Mouse (Mus musculus) heart, embryonic 11.5 days (tissue): ENCODE results near the gene Actr3. TPM values are rescaled to one million over a fixed set of nuclear protein-coding genes. Genes with fewer than 3 reads are reported as not detected.

ENCODE experiments used
- ATAC-seq: fragments of 200-750 bp; cut with Nextera tagmentation; replicated peaks from 2 replicates; pipeline ENCODE4 v1.8.0; 2017; ENCODE audit warnings: moderate library complexity; ENCODE audit not compliant: insufficient number of reproducible peaks, low FRiP score, low TSS enrichment
- H3K27ac ChIP-seq: fragments of 300-500 bp; sonication (generic); 2 replicates; pipeline ENCODE4 v1.5.1; 2014; ENCODE audit warnings: mild to moderate bottlenecking, low read depth, low read length
- H3K27me3 ChIP-seq: fragments of 300-500 bp; sonication (generic); 2 replicates; pipeline ENCODE4 v1.6.1; 2014; ENCODE audit warnings: mild to moderate bottlenecking, low read length, mixed read lengths; ENCODE audit not compliant: control insufficient read depth, insufficient read depth
- H3K36me3 ChIP-seq: fragments of 300-500 bp; sonication (generic); 2 replicates; pipeline ENCODE4 v1.6.1; 2014; ENCODE audit warnings: mild to moderate bottlenecking, low read length, moderate library complexity, mixed read lengths; ENCODE audit not compliant: control insufficient read depth, insufficient read depth
- H3K4me1 ChIP-seq: fragments of 300-500 bp; sonication (generic); 2 replicates; pipeline ENCODE4 v1.6.1; 2014; ENCODE audit warnings: low read length; ENCODE audit not compliant: control insufficient read depth, insufficient read depth
- H3K4me2 ChIP-seq: fragments of 300-500 bp; sonication (generic); 2 replicates; pipeline ENCODE4 v1.6.1; 2014; ENCODE audit warnings: mild to moderate bottlenecking, moderate library complexity
- H3K4me3 ChIP-seq: fragments of 300-500 bp; sonication (generic); 2 replicates; pipeline ENCODE4 v1.5.1; 2014; ENCODE audit warnings: low read depth, low read length
- H3K9ac ChIP-seq: fragments of 300-500 bp; sonication (generic); 2 replicates; pipeline ENCODE4 v1.6.1; 2014; ENCODE audit warnings: mild to moderate bottlenecking, low read depth, low read length, moderate library complexity
- H3K9me3 ChIP-seq: fragments of 300-500 bp; sonication (generic); replicated peaks from 2 replicates; pipeline ENCODE4 v1.6.1; 2016; ENCODE audit warnings: low read length; ENCODE audit not compliant: control insufficient read depth
- WGBS: fragments of 180-500 bp; shearing (Covaris S2); extraction: QIAGEN DNeasy Blood & Tissue Kit; methylation state at CpG from one replicate; pipeline ENCODE4 v1.1.7; 2014; ENCODE audit not compliant: insufficient replicate concordance; 5-methylcytosine and 5-hydroxymethylcytosine counted together
- polyA plus RNA-seq: library from polyadenylated mRNA; unstranded; fragments of >200 nt; fragmentation: Nextera tagmentation; extraction: Ambion mirVana; gene quantifications from 2 replicates; pipeline ENCODE4 v1.2.1, GENCODE M21; 2014

Actr3 gene
- polyA plus RNA-seq, 1 experiment from 2014 or later, result 286 TPM

DNA sequence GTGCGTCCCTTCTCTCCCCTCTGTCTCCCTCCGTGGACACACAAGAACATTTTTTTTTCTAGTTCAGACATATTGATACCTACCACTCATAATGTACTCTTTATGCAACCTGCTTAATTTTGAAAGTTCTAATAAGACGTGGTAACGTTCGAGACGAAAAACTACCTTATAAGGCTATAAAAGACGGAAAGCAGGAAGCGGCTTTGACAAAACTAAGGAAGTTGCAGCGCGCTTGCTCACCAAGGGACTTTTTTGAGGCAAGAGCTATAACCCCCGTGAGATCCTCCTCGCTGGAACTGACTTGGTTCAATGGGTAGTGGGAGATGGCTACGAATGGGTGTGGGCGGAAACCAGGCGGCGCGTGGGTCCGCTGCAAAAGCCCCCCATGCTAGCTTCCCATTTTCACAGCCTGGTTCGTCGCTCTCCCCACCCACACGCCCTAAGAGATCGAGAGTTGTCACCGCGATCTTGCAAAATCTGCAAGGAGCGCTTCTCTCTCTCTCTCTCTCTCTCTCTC lies 984 bp downstream of the Actr3 start:
- ATAC-seq, result 0 out of 2 replicates have a peak, but pooled peaks have one; percentile 5
- no peaks in the 10 kb centered on the region for H3K27me3 ChIP-seq
- H3K4me3 ChIP-seq, result peak overlapping the region; percentile 82
- peaks cover 24% of the 10 kb centered on the region for H3K4me1 ChIP-seq
- under 1% methylated on average over 25 of the region's 25 CpGs for WGBS
- peak overlapping the region; percentile 72 for H3K4me2 ChIP-seq
- no peaks in the 10 kb centered on the region for H3K9me3 ChIP-seq
- peak overlapping the region; percentile 96 for H3K9ac ChIP-seq
- H3K27ac ChIP-seq, result peak overlapping the region; percentile 99
- H3K36me3 ChIP-seq, result no peaks in the 10 kb centered on the region

DNA sequence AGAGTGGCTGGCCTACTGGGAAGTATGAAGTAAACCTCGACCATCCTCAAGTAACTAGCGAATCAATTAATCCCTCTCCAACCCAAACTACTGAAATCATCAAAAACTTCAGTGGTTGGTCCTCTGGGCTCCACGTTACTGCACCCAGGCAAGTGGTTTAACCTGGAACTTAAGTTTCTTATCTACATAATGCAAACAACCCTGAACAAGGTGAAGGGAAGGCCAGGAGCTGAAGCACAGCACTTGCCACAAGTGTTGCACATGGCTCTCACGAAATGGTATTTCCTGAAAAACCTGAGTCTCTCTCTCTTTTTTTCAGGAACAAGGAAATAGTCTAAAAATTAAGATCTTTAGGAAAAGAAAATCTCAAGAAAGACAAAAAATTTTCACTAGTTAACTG lies 4.2 kb downstream of the Actr3 start:
- Histone ChIP-seq H3K27me3 (no peaks in the 10 kb centered on the region), H3K4me2 (peak overlapping the region; percentile 46), H3K9ac (0 out of 2 replicates have a peak overlapping the region, but pooled peaks have one; percentile 5), H3K27ac (no peak overlapping the region), H3K9me3 (no peaks in the 10 kb centered on the region), H3K4me3 (no peak overlapping the region), H3K4me1 (peaks cover 32% of the 10 kb centered on the region), H3K36me3 (no peaks in the 10 kb centered on the region)
- ATAC-seq, result no peak
- 54% methylated on average over 4 of the region's 4 CpGs for WGBS

DNA sequence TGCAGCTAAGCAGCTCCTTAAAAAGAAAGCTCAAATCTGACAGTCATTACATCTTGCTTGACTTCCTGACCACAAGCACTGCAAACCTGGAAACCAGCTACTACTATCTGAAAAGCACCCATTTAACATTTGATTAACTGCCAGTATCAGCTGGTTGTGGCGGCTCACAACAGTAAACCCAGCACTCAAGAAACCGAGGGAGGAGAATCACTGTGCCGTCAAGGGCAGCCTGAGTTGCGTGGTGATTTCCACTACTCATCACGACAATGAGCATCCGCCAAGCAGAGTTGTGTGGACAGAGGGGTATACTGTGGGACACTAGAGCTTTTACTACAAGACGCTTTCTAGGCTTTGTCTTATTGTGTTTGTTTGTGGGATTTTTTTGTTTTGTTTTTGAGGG lies 4.8 kb downstream of the Actr3 start:
- no peaks in the 10 kb centered on the region for H3K36me3 ChIP-seq
- no peaks in the 10 kb centered on the region for H3K9me3 ChIP-seq
- H3K4me2 ChIP-seq, result peak overlapping the region; percentile 46
- no peak for ATAC-seq
- no peak overlapping the region for H3K9ac ChIP-seq
- H3K4me1 ChIP-seq, result peaks cover 33% of the 10 kb centered on the region
- H3K4me3 ChIP-seq, result no peak overlapping the region
- H3K27me3 ChIP-seq, result no peaks in the 10 kb centered on the region
- H3K27ac ChIP-seq, result no peak overlapping the region; the same call in 1 of the 2 replicates
- WGBS, result 32% methylated on average over 7 of the region's 7 CpGs

DNA sequence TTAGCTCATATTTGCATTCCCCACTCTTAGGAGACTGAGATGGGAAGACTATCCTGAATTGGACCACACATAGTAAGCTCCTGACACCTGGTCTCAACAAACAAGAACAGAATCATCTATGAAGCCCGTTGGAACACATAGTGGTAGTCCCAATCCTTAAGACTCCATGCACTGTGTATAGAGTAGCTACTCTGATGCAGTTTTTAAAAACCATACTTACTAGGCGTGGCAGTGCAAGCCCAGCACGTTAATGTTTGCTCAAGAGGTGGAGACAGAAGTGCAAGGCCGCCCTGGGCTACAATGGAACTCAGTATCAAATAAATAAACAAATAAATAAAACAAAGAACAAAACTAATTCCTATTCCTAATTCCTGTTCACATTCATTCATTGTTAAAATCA lies 5.5 kb downstream of the Actr3 start:
- ATAC-seq, result no peak
- H3K4me2 ChIP-seq, result no peak overlapping the region
- 81% methylated on average over 4 of the region's 4 CpGs for WGBS
- H3K9me3 ChIP-seq, result no peaks in the 10 kb centered on the region
- H3K27me3 ChIP-seq, result no peaks in the 10 kb centered on the region
- H3K27ac ChIP-seq, result no peak overlapping the region
- H3K9ac ChIP-seq, result no peak overlapping the region
- H3K36me3 ChIP-seq, result no peaks in the 10 kb centered on the region
- H3K4me1 ChIP-seq, result peaks cover 34% of the 10 kb centered on the region
- H3K4me3 ChIP-seq, result no peak overlapping the region

DNA sequence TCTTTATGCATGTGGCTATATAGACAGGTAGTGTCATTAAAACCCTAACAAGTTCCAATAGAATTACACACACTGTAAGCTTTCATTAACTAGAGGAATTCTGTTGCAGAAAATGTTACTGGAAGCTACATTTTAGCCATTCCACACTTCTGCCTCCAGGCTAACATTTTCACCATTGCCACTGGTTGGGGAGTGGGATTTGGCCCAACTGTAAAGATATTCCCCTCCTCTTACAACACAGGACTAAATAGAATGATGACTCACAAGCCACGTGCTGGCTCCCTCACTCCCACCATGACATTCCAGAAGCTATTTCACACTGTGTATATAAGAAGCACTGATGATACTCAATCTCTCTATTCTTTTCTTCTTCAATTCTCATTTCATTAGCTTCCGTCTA lies 7.2 kb downstream of the Actr3 start:
- Histone ChIP-seq H3K9me3 (no peaks in the 10 kb centered on the region), H3K4me3 (no peak overlapping the region), H3K36me3 (no peaks in the 10 kb centered on the region), H3K9ac (no peak overlapping the region), H3K27ac (no peak overlapping the region), H3K4me1 (peaks cover 34% of the 10 kb centered on the region), H3K4me2 (no peak overlapping the region), H3K27me3 (no peaks in the 10 kb centered on the region)
- no peak for ATAC-seq
- 45% methylated on average over 2 of the region's 2 CpGs for WGBS

DNA sequence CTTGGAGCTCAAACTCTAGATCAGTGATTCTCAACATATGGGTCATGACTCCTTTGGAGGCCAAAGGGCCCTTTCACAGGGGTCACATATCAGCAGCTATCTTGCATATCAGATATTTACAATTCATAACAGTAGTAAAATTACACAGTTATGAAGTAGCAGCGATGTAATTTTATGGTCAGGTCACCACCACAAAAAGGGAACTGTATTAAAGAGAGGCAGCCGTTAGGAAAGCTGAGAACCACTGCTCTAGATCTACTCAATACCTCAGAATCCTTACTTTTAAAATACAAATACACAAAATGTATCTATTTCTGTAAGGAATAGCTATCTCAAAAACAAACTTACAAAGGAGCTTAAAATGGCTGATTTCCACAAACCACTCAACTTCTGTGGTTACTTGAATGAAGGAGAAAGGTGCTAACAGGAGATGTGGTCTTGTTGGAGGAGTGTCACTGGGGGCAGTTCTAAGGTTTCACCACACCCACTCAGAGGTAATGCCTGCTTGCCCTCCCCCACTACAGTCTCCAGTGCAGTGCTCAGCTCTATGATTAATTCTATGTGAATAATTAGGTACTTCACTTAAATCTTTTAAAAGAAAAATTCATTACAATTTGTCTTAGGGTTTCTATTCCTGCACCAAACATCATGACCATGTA lies 9.0 kb downstream of the Actr3 start:
- H3K4me2 ChIP-seq, result no peak overlapping the region
- H3K9ac ChIP-seq, result no peak overlapping the region
- no peaks in the 10 kb centered on the region for H3K9me3 ChIP-seq
- ATAC-seq, result no peak
- H3K4me3 ChIP-seq, result no peak overlapping the region
- H3K4me1 ChIP-seq, result peaks cover 25% of the 10 kb centered on the region
- H3K36me3 ChIP-seq, result no peaks in the 10 kb centered on the region
- 88% methylated on average over 2 of the region's 2 CpGs for WGBS
- H3K27ac ChIP-seq, result no peak overlapping the region
- no peaks in the 10 kb centered on the region for H3K27me3 ChIP-seq

DNA sequence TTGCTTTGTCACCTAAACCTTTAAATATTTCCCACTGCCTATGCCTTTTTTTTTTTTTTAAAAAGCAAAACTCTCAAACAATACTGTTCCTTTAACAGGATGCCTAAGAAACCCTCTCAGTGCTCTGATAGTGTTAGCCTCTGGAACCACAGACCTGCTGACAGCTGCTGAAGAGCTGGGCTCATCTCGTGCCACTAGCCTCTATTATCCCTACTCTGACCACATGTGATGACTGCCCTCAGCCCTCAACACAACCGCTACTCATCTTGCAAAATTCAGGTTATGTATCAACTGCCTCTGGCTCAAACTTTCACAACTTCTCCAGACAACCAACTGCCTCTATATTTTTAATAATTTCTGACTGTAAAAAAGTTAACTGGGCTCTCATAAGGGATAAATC lies 15.6 kb downstream of the Actr3 start:
- Histone ChIP-seq H3K9ac (no peak overlapping the region), H3K4me2 (no peak overlapping the region), H3K27me3 (no peaks in the 10 kb centered on the region), H3K36me3 (no peaks in the 10 kb centered on the region), H3K9me3 (no peaks in the 10 kb centered on the region), H3K4me1 (0 out of 2 replicates have a peak, but pooled peaks cover 2% of the 10 kb centered on the region), H3K27ac (no peak overlapping the region), H3K4me3 (no peak overlapping the region)
- 39% methylated on average over 2 of the region's 2 CpGs for WGBS
- ATAC-seq, result no peak; the same call in 1 of the 2 replicates

DNA sequence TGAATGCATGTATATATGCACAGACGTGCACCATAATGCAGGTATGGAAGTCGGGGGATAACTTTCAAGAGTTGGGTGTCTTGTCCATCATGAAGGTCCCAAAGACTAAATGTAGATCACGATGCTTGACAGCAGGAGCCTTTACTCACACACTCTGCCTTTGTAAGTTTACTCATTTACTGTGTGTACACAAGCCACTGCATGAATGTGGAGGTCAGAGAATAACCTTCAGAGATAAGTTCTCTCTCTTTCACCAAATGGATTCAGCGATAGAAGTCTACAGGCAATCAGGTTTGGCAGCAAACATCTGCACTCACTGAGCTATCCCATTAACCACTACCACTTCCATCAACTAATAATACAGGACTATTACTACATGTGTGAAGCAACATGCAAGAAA lies 16.8 kb downstream of the Actr3 start:
- Histone ChIP-seq H3K27me3 (no peaks in the 10 kb centered on the region), H3K36me3 (peaks cover 3% of the 10 kb centered on the region; the same call in 1 of the 2 replicates), H3K4me2 (no peak overlapping the region), H3K4me1 (0 out of 2 replicates have a peak, but pooled peaks cover 2% of the 10 kb centered on the region), H3K9me3 (no peaks in the 10 kb centered on the region), H3K9ac (no peak overlapping the region), H3K4me3 (no peak overlapping the region), H3K27ac (no peak overlapping the region)
- 91% methylated on average over 4 of the region's 4 CpGs for WGBS
- no peak for ATAC-seq

DNA sequence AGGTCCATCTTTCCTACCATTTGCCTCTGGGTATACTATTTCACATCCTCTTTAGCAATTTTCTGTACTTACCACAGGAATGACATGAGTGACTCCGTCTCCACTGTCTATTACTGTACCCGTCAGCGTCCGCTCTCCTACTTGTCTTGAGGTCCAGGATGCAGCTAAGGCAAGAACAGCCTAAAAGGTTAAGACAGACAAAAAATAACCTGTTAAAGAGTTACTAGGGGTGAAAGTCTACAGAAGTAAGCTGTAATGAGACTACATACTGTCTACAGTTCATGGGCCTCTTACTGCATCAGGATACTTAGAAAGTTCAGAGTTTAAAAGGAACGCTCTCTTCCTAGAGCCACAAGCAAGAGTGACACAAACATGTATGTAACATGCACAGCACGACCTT lies 28.3 kb downstream of the Actr3 start:
- Histone ChIP-seq H3K4me2 (no peak overlapping the region), H3K9ac (no peak overlapping the region), H3K36me3 (peaks cover 22% of the 10 kb centered on the region), H3K27me3 (no peaks in the 10 kb centered on the region), H3K9me3 (no peaks in the 10 kb centered on the region), H3K27ac (no peak overlapping the region), H3K4me3 (no peak overlapping the region), H3K4me1 (no peaks in the 10 kb centered on the region)
- ATAC-seq, result no peak
- 96% methylated on average over 6 of the region's 6 CpGs for WGBS
